31 mouse cellular contexts compared by ENCODE assay signal in the genomic region with DNA sequence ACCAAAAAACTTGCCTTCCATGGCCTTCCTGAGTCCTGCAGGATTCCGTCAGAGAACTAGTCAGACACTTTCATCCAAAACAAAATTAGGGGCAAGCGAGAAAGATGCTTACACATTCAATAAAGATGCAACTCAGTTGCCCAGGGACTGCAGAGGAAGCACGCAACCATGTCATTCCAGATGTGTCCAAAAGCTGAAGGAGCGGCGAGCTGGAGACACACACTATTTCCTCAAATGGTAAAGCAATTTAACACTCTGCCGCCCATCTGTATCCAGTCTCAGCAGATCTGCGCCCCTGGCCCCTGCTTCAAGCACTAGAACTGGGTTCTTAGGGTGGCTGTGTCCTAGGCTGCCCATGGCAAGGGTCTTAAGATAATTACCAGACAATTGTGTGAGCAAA.
DNase-seq lines count a peak whose midpoint lies in the region; ATAC-seq and TF ChIP-seq lines count a peak whose summit lies in the region.
"Had no signal": no experiment of that assay in that cellular context is flagged by ENCODE, and none has a peak within 500 bp of the region (broad histone marks: within the 10 kb centered on the region; RNA-seq: fewer than 3 reads in every experiment).

No protein-coding gene starts in this region.

- no peak for ATAC-seq in liver, postnatal 0 days
- no peak for ATAC-seq in erythroblast, adult 5-6 weeks (replicated peaks; ENCODE audit: low FRiP score, poor library complexity, severe bottlenecking)
- ATAC-seq: CD4-positive, CD25-positive, alpha-beta regulatory T cell, adult 4 months; forebrain, postnatal 0 days; intestine, embryonic 16.5 days had no signal

- no peak overlapping the region for H3K4me3 ChIP-seq in gastrocnemius, adult 2 months
- no peak overlapping the region for H3K4me3 ChIP-seq in liver, postnatal 0 days (ENCODE audit: low read depth, low read length)
- H3K4me3 ChIP-seq in macrophage (ENCODE audit: inconsistent target) = no peak overlapping the region
- H3K4me3 ChIP-seq: erythroblast, embryonic 14.5 days; forebrain, embryonic 12.5 days; hindbrain, embryonic 13.5 days; kidney, embryonic 15.5 days; limb, embryonic 10.5 days; limb, embryonic 15.5 days; lung, embryonic 15.5 days; megakaryocyte, embryonic 14.5 days; midbrain, embryonic 12.5 days had no signal

- 66% methylated on average over 7 of the region's 7 CpGs for WGBS in liver, postnatal 0 days (ENCODE audit: insufficient replicate concordance)
- WGBS in macrophage (ENCODE audit: missing documents) = 56% methylated on average over 7 of the region's 7 CpGs

- H3K27ac ChIP-seq in gastrocnemius, adult 2 months = peak overlapping the region; percentile 43
- 0 out of 2 replicates have a peak overlapping the region, but pooled peaks have one; percentile 23 for H3K27ac ChIP-seq in liver, postnatal 0 days (ENCODE audit: low read depth)
- H3K27ac ChIP-seq in macrophage = peak overlapping the region; percentile 90
- H3K27ac ChIP-seq: forebrain, embryonic 12.5 days; hindbrain, embryonic 13.5 days; kidney, embryonic 15.5 days; limb, embryonic 10.5 days; limb, embryonic 15.5 days; liver, embryonic 14.5 days; lung, embryonic 15.5 days; midbrain, embryonic 12.5 days had no signal

- no peaks in the 10 kb centered on the region for H3K9me3 ChIP-seq in liver, postnatal 0 days (ENCODE audit: low read length)
- H3K9me3 ChIP-seq: kidney, embryonic 15.5 days; limb, embryonic 10.5 days; limb, embryonic 15.5 days; lung, embryonic 15.5 days; megakaryocyte, embryonic 14.5 days; midbrain, embryonic 12.5 days had no signal

- intact Hi-C loops in gastrocnemius, adult 2 months (cut with DNase I) = no loop called here

- no peak overlapping the region for H3K9ac ChIP-seq in liver, postnatal 0 days (replicated peaks)
- H3K9ac ChIP-seq: forebrain, embryonic 12.5 days; forebrain, postnatal 0 days; hindbrain, embryonic 13.5 days; kidney, embryonic 15.5 days; limb, embryonic 15.5 days; liver, embryonic 14.5 days; lung, embryonic 15.5 days; midbrain, embryonic 12.5 days had no signal

- TF ChIP-seq EP300 in liver, postnatal 0 days (IDR thresholded peaks at IDR 0.05; ENCODE audit: low read depth) = no peak

- peaks cover 2% of the 10 kb centered on the region; the same call in 1 of the 2 replicates for H3K4me1 ChIP-seq in liver, postnatal 0 days (ENCODE audit: insufficient read depth)
- H3K4me1 ChIP-seq: forebrain, embryonic 12.5 days; hindbrain, embryonic 13.5 days; limb, embryonic 10.5 days; limb, embryonic 15.5 days; lung, embryonic 15.5 days; midbrain, embryonic 12.5 days had no signal

- H3K27me3 ChIP-seq in liver, postnatal 0 days (ENCODE audit: insufficient read depth, low read length) = no peaks in the 10 kb centered on the region
- H3K27me3 ChIP-seq: forebrain, embryonic 12.5 days; hindbrain, embryonic 13.5 days; kidney, embryonic 15.5 days; limb, embryonic 15.5 days; lung, embryonic 15.5 days; megakaryocyte, embryonic 14.5 days; midbrain, embryonic 12.5 days had no signal

- DNase-seq in gastrocnemius, adult 2 months = no peak
- DNase-seq in gastrocnemius, adult 18-20 months (ENCODE audit: low spot score) = no peak
- DNase-seq in liver, postnatal 0 days = no peak
- DNase-seq in liver = no peak
- DNase-seq in lung, postnatal 25 days (ENCODE audit: low spot score) = no peak
- DNase-seq: adrenal gland, postnatal 25 days; cerebellum, adult 2 months; cerebellum, postnatal 25 days; forebrain, postnatal 0 days; gastrocnemius, postnatal 14 days; heart, postnatal 4 days; kidney, postnatal 4 days; lung, postnatal 36 days; retina, postnatal 1 day; right cerebral cortex, postnatal 14 days; thymus, postnatal 25 days had no signal

- TF ChIP-seq CTCF in gastrocnemius, adult 2 months (IDR thresholded peaks at IDR 0.05) = no peak
- TF ChIP-seq CTCF in liver, postnatal 0 days (IDR thresholded peaks at IDR 0.05; ENCODE audit: low read depth) = no peak

- peaks cover 76% of the 10 kb centered on the region for H3K79me2 ChIP-seq in macrophage (ENCODE audit: inconsistent target)

- no peak overlapping the region for H3K4me2 ChIP-seq in liver, postnatal 0 days (ENCODE audit: low read depth, low read length)
- H3K4me2 ChIP-seq: forebrain, embryonic 12.5 days; heart, embryonic 11.5 days; hindbrain, embryonic 13.5 days; kidney, embryonic 15.5 days; limb, embryonic 15.5 days; lung, embryonic 15.5 days; midbrain, embryonic 12.5 days had no signal

- peaks cover 5% of the 10 kb centered on the region for H3K36me3 ChIP-seq in liver, postnatal 0 days (replicated peaks; ENCODE audit: insufficient read depth, low read length)
- H3K36me3 ChIP-seq in macrophage (ENCODE audit: inconsistent target) = peaks cover 25% of the 10 kb centered on the region
- H3K36me3 ChIP-seq: forebrain, embryonic 12.5 days had no signal

Comparison
In these comparisons a context has a peak if more than half of its experiments do, and no peak if none do; other contexts are left out.
1. H3K27ac ChIP-seq: peak in every context shown above with its lines; median percentile 90 in macrophage; 43 in gastrocnemius, adult 2 months; 23 in liver, postnatal 0 days.